ENCODE assay signal across 24 mouse cellular contexts in genomic region chr11:121100692-121101091, GRCm38 (mm10). TPM values are rescaled to one million over a fixed set of nuclear protein-coding genes. Genes with fewer than 3 reads are reported as not detected.
DNase-seq lines count a peak whose midpoint lies in the region; ATAC-seq lines count a peak whose summit lies in the region.
"Had no signal": no experiment of that assay in that cellular context is flagged by ENCODE, and none has a peak within 500 bp of the region (broad histone marks: within the 10 kb centered on the region; RNA-seq: fewer than 3 reads in every experiment).

No protein-coding gene starts in this region.

- no peak overlapping the region for H3K4me3 ChIP-seq in heart, embryonic 10.5 days
- H3K4me3 ChIP-seq: heart, embryonic 12.5 days; liver, embryonic 12.5 days; neural tube, embryonic 15.5 days; stomach, embryonic 15.5 days had no signal

- peak; percentile 20 for DNase-seq in adrenal gland, postnatal 14 days
- DNase-seq in adrenal gland, postnatal 4 days (ENCODE audit: low spot score in 2 of 2) = no peak
- peak; percentile 83 for DNase-seq in kidney, adult 9 months
- peak; percentile 18 to 56 for DNase-seq in kidney, postnatal 4 days
- no peak for DNase-seq in heart, embryonic 10.5 days (ENCODE audit: low spot score)
- no peak for DNase-seq in cerebellum, postnatal 25 days
- DNase-seq in right cerebral cortex, postnatal 14 days = no peak
- DNase-seq: adrenal gland, postnatal 25 days; cerebellum, postnatal 14 days; gastrocnemius, postnatal 10 days; heart, postnatal 4 days; left cerebral cortex, postnatal 4 days; spleen, adult 18-20 months; thymus, postnatal 36 days had no signal

- H3K27me3 ChIP-seq in heart, embryonic 10.5 days (ENCODE audit: insufficient read depth, poor library complexity, severe bottlenecking) = no peaks in the 10 kb centered on the region; the same call in 1 of the 2 replicates
- H3K27me3 ChIP-seq: heart, embryonic 12.5 days; liver, embryonic 12.5 days; neural tube, embryonic 15.5 days; stomach, embryonic 15.5 days had no signal

- H3K36me3 ChIP-seq in heart, embryonic 10.5 days = no peaks in the 10 kb centered on the region
- H3K36me3 ChIP-seq: heart, embryonic 12.5 days; liver, embryonic 12.5 days; neural tube, embryonic 15.5 days; stomach, embryonic 15.5 days had no signal

- H3K27ac ChIP-seq in heart, embryonic 10.5 days = no peak overlapping the region
- H3K27ac ChIP-seq: liver, embryonic 12.5 days; neural tube, embryonic 15.5 days; stomach, embryonic 15.5 days had no signal

- peaks cover 16% of the 10 kb centered on the region for H3K4me1 ChIP-seq in heart, embryonic 10.5 days
- H3K4me1 ChIP-seq: neural tube, embryonic 15.5 days; stomach, embryonic 15.5 days had no signal

- ATAC-seq in inflammation-experienced regulatory T-cells, adult 6 months = peak; percentile 68
- ATAC-seq: liver, embryonic 12.5 days had no signal

- WGBS in heart, embryonic 10.5 days = 59% methylated on average over 7 of the region's 7 CpGs

- H3K9me3 ChIP-seq in heart, embryonic 10.5 days = no peaks in the 10 kb centered on the region
- H3K9me3 ChIP-seq: liver, embryonic 12.5 days; neural tube, embryonic 15.5 days; stomach, embryonic 15.5 days had no signal

RNA-seq across cellular contexts. Expression of gene Tex19.2, which starts 17.8 kb away (rescaled TPM):
- total RNA-seq in adrenal gland, postnatal 14 days (2021) = not detected in 2 replicates
- not detected for total RNA-seq in adrenal gland, postnatal 4 days (2021)
- polyA plus RNA-seq in inflammation-experienced regulatory T-cells, adult 6 months (2017; shearing (Covaris generic)) = not detected
- not detected in 2 replicates for polyA plus RNA-seq in heart, embryonic 10.5 days (2016; fragmentation: Nextera tagmentation; extraction: Ambion mirVana)
- total RNA-seq: adrenal gland, postnatal 25 days; gastrocnemius, postnatal 10 days; heart, postnatal 4 days; layer of hippocampus, postnatal 25 days; left cerebral cortex, postnatal 4 days; megakaryocyte-erythroid progenitor cell, adult 5-6 weeks; monocyte, adult 5-6 weeks had no signal
- polyA plus RNA-seq: embryonic facial prominence, embryonic 11.5 days; heart, embryonic 12.5 days; lung, embryonic 16.5 days; neural tube, embryonic 15.5 days; stomach, embryonic 15.5 days had no signal

RNA-seq across cellular contexts. Expression of gene Sectm1a, which starts 19.7 kb away (rescaled TPM):
- not detected in 2 replicates for total RNA-seq in adrenal gland, postnatal 14 days (2021)
- total RNA-seq in adrenal gland, postnatal 4 days (2021) = under 1 TPM in 1 of 2 experiments, not detected in 1; 0.22 TPM
- not detected for polyA plus RNA-seq in inflammation-experienced regulatory T-cells, adult 6 months (2017; shearing (Covaris generic))
- not detected in 2 replicates for polyA plus RNA-seq in heart, embryonic 10.5 days (2016; fragmentation: Nextera tagmentation; extraction: Ambion mirVana)
- total RNA-seq: adrenal gland, postnatal 25 days; heart, postnatal 4 days; layer of hippocampus, postnatal 25 days; megakaryocyte-erythroid progenitor cell, adult 5-6 weeks; monocyte, adult 5-6 weeks had no signal
- polyA plus RNA-seq: embryonic facial prominence, embryonic 11.5 days; heart, embryonic 12.5 days; lung, embryonic 16.5 days; neural tube, embryonic 15.5 days had no signal

RNA-seq across cellular contexts. Expression of gene Sectm1b, which starts 37.3 kb away (rescaled TPM):
- total RNA-seq in adrenal gland, postnatal 14 days (2021) = not detected in 2 replicates
- under 1 TPM; 0.48 TPM for total RNA-seq in adrenal gland, postnatal 4 days (2021)
- polyA plus RNA-seq in inflammation-experienced regulatory T-cells, adult 6 months (2017; shearing (Covaris generic)) = not detected
- polyA plus RNA-seq in heart, embryonic 10.5 days (2016; fragmentation: Nextera tagmentation; extraction: Ambion mirVana) = not detected in 2 replicates
- total RNA-seq: adrenal gland, postnatal 25 days; gastrocnemius, postnatal 10 days; heart, postnatal 4 days; layer of hippocampus, postnatal 25 days; left cerebral cortex, postnatal 4 days; megakaryocyte-erythroid progenitor cell, adult 5-6 weeks; monocyte, adult 5-6 weeks had no signal
- polyA plus RNA-seq: embryonic facial prominence, embryonic 11.5 days; heart, embryonic 12.5 days; neural tube, embryonic 15.5 days had no signal

RNA-seq across cellular contexts. Expression of gene Tex19.1, which starts 45.3 kb away (rescaled TPM):
- total RNA-seq in adrenal gland, postnatal 14 days (2021) = not detected in 2 replicates
- not detected for total RNA-seq in adrenal gland, postnatal 4 days (2021)
- not detected for polyA plus RNA-seq in inflammation-experienced regulatory T-cells, adult 6 months (2017; shearing (Covaris generic))
- polyA plus RNA-seq in heart, embryonic 10.5 days (2016; fragmentation: Nextera tagmentation; extraction: Ambion mirVana) = 0.10 and 0.14 TPM in 2 replicates
- total RNA-seq: adrenal gland, postnatal 25 days; heart, postnatal 4 days; layer of hippocampus, postnatal 25 days; left cerebral cortex, postnatal 4 days; megakaryocyte-erythroid progenitor cell, adult 5-6 weeks; monocyte, adult 5-6 weeks had no signal
- polyA plus RNA-seq: embryonic facial prominence, embryonic 11.5 days; lung, embryonic 16.5 days; neural tube, embryonic 15.5 days had no signal

RNA-seq across cellular contexts. Expression of gene Uts2r, which starts 59.4 kb away (rescaled TPM):
- not detected in 2 replicates for total RNA-seq in adrenal gland, postnatal 14 days (2021)
- not detected for total RNA-seq in adrenal gland, postnatal 4 days (2021)
- not detected for polyA plus RNA-seq in inflammation-experienced regulatory T-cells, adult 6 months (2017; shearing (Covaris generic))
- 0.08 TPM in 1 of 2 replicates, not detected in the other for polyA plus RNA-seq in heart, embryonic 10.5 days (2016; fragmentation: Nextera tagmentation; extraction: Ambion mirVana)
- total RNA-seq: adrenal gland, postnatal 25 days; left cerebral cortex, postnatal 4 days; megakaryocyte-erythroid progenitor cell, adult 5-6 weeks; monocyte, adult 5-6 weeks had no signal
- polyA plus RNA-seq: embryonic facial prominence, embryonic 11.5 days; heart, embryonic 12.5 days; liver, embryonic 12.5 days; lung, embryonic 16.5 days; stomach, embryonic 15.5 days had no signal

Comparison
In these comparisons a context has a peak if more than half of its experiments do, and no peak if none do; other contexts are left out.
1. DNase-seq: peak in adrenal gland, postnatal 14 days (single experiment), kidney, adult 9 months (single experiment) and kidney, postnatal 4 days (2 of 2); none in adrenal gland, postnatal 4 days (0 of 2), heart, embryonic 10.5 days (single experiment), cerebellum, postnatal 25 days (0 of 2) and right cerebral cortex, postnatal 14 days (single experiment).